Mouse (Mus musculus) neutrophil, adult 5-6 weeks (primary cell): ENCODE data around the gene Acaca. TPM values are rescaled to one million over a fixed set of nuclear protein-coding genes. Genes with fewer than 3 reads are reported as not detected.

Experiments
- ATAC-seq: fragments of 151-379, 151-347 bp; 2 replicates; pipeline ENCODE4 v1.8.0; 2017; ENCODE audit warnings: mild to moderate bottlenecking, moderate TSS enrichment; ENCODE audit not compliant: insufficient number of reproducible peaks, poor library complexity, low FRiP score, severe bottlenecking; ENCODE audit errors: extremely low read depth
- total RNA-seq: library from RNA; stranded (forward); fragments of 200-1000 nt; gene quantifications from 2 replicates; pipeline ENCODE4 v1.2.3, GENCODE M21; 2017

Gene Acaca
- total RNA-seq, 1 experiment from 2014 or later: 23.2 TPM

GRCm38 (mm10) chr11:84194751-84195150, 65.3 kb downstream of the Acaca start:
- ATAC-seq: no peak

DNA sequence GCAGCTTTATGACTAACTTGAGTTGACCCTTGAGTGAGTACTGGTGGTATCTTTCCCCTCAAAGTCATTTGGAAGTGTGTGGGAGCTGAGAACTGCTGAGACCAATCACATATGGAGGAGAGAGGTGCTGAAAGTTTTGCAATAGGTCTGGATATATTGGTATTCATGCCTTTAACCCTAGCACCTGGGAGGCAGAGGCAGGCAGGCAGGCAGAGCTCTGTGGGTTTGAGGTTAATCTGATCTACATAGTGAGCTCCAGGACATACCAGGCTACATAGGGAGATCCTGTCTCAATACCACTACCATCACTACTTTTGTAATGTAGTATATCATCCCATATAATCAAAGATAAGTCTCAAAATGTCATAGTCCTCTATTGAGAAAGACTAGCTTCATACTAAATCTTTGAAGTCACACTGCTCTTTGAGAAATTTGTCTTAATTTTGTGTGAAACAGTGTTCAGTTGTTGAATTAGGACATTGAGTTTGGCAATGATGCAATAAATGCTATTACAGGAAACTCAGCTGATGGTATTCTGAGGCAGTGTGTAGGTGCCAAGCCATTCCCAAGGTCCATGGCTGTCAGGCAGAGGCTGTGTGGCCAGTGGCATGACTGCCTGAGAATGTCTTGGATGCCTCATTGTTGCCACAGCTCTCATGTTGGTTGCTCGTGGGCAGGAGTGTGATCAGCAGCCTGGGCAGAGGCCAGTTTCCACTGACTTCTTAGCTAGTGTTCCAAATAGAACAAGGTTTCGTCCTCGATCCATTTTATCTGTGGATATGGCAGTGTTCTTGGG, 68.3 kb downstream of the Acaca start:
- ATAC-seq: no peak

- ATAC-seq: no peak
Measured at GRCm38 (mm10) chr11:84205776-84206175, 76.3 kb downstream of the Acaca start.

- ATAC-seq: no peak
Measured at GRCm38 (mm10) chr11:84210876-84211275, 81.4 kb downstream of the Acaca start.

DNA sequence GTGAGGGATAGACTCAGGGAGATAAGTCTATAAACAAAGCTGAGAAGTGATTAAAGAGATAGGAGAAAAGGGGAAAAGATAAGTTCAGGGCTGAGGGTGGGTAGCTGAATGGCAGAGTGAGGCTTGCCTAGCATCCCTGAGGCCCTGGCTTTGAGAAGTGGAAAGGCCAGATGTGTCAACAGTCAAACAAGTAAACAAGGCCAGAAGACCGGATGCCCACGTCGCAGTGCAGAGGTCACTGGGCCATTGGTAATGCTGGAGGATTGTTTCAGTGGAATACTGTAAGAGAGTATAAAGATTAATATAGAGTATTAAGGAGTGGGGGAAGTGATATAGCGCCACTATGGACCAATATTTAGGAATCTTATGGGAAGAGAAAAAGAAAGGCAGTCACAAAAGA, 89.5 kb downstream of the Acaca start:
- no peak for ATAC-seq

DNA sequence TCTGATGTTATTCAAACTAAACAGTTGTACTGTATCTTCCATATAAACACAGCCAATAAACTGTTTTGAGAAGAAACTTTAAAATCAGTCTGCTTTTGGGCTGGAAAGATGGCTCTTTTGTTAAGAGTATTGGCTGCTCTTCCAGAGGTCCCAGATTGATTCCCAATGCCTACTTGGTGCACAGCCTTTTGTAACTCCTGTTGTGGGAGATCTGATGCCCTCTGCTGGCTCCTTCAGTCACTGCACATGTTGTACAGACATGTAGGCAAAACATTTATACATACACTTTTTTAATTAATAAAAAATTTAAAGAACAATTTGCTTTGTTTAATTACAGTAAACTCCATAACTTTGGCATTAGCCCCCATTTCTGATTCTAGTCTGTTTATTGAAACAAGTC, 114.1 kb downstream of the Acaca start:
- ATAC-seq: no peak

DNA sequence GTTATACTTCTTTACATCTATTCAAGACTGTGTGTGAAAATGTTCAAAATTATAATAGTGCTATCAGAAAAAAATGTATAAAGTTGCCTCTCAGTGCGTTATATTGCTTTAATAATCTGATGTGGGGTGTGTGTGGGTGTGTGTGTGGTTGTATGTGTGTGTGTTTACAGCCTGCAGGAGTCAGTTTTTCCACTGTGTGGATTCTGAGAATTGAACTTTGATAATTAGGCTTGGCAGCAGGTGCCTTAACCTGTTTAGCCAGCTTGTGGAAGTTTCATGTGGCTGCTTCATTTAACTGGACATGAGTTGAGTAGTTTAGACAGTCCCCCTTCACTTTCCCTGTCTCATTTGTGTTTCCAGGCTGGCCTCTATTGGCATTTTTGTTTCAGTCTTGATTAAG, 117.9 kb downstream of the Acaca start:
- no peak for ATAC-seq

DNA sequence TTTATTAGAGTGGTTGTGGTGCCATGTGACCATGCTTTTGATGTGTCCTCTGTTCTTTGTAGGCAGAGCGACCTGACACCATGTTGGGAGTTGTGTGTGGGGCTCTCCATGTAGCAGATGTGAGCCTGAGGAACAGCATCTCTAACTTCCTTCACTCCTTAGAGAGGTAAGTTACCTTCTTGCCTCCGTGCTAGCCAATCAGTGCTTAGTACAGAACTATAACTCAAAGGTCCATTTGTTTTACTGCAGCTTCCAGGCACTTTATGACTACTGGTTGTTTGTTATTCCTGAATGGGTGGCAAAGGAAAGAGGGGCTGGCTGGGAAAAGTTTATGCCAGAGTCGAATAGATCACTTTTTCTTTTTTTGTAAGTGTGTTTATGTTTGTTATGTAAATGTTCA, 121.7 kb downstream of the Acaca start:
- ATAC-seq: no peak

GRCm38 (mm10) chr11:84252425-84252824, 123.0 kb downstream of the Acaca start:
- ATAC-seq: no peak

- no peak for ATAC-seq
Measured at GRCm38 (mm10) chr11:84255879-84256278, 126.4 kb downstream of the Acaca start.

DNA sequence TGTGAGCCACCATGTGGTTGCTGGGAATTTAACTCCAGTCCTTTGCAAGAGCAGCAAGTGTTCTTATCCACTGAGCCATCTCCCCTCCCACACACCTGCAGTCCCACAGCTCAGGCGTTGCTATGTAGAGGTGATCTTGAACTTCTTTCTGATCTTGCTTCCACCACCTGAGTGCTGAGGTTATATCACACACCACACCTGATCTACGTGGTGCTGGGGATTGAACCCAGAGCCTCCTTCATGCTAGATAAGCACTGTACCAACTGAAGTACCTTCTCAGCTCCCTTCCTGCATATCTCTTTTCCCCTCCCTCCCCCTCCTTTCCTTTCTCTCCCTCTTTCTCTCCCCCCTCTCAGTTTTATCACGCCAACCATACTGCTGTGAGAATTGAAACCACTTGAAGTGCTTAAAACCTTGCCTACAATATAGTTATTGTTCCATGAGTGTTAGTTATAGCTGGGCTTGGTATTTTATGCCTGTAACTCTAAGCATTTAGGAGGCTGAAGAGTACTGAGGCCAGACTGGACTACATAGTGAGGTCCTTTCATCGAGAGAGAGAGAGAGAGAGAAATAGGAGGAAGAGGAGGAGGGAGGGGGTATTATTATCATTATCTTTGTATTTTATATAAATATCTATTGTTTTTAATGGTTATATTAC, 128.7 kb downstream of the Acaca start:
- no peak for ATAC-seq

- no peak for ATAC-seq
Measured at GRCm38 (mm10) chr11:84264490-84264889, 135.0 kb downstream of the Acaca start.

GRCm38 (mm10) chr11:84268068-84268467, 138.6 kb downstream of the Acaca start:
- ATAC-seq: no peak

DNA sequence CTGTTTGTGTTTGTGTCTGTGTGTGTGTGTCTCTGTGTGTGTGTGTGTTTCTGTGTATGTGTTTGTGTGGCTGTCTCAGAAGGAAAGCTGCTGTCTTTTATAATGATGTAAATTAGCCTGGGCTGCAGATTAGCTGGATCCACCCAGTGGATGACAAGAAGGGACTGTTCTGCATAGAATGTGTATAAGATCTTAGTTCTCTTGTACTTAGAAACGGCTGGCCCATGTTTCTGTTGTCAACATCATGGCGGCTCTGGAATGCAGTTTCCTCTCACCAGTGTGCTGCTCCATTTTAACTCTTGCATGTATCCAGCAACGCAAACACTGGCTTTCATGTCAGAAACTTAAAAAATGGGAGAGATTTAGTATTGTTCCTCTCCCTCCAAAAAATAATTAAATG, 141.0 kb downstream of the Acaca start:
- no peak for ATAC-seq

DNA sequence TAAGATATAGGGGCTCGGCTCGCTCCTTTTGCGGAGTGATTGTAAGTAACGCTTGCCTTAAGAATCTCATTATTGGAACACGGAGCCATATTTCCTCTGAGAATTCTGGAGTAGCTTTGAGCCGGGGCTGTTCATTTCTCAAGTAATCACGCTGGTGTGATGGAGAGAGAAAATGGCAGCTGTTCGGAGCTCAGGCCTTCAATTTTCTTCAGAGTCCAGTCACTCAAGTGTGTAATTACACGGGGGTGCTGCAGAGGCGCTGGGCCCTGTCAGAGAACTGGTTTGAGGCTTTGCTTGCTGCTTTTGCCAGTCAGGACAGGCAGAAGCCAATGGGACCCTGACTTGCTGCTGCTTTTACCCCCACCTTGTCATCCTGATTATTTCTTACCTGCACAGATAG, 142.5 kb downstream of the Acaca start:
- no peak for ATAC-seq

GRCm38 (mm10) chr11:84272574-84272973, 143.1 kb downstream of the Acaca start:
- no peak for ATAC-seq

DNA sequence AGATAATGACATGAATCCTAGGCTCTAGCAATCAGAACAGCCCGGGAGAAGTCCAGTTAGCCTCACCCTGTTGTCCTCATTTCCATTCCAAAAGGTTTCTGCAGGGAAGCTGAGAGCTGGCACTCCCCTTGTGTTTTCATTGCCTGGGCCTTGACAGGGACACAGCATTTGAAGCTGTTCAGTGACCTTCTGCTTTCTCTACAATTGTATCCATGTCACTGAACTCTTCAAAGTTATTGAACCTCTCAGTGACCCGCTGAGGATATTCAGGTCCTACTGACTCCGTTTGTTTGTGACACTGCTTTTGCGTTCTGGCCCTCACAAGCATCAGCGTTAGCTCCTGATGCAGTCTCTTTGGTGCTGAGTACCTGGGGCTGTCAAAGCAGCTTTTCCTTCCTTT, 147.5 kb downstream of the Acaca start:
- ATAC-seq: no peak

- ATAC-seq: no peak
Measured at GRCm38 (mm10) chr11:84281280-84281679, 151.8 kb downstream of the Acaca start.

GRCm38 (mm10) chr11:84282944-84283703, 153.7 kb downstream of the Acaca start:
- ATAC-seq: no peak

- no peak for ATAC-seq
Measured at GRCm38 (mm10) chr11:84290781-84291180, 161.3 kb downstream of the Acaca start.
